Mouse (Mus musculus) forebrain, embryonic 14.5 days (tissue): Measurements from ENCODE around the gene Fam189b. TPM values are rescaled to one million over a fixed set of nuclear protein-coding genes. Genes with fewer than 3 reads are reported as not detected.
"Not testable (repeated sequence)": the region's sequence is repeated elsewhere in the genome, so short reads cannot be mapped to it uniquely, and the experiment has no call there.

Experiments used
- ATAC-seq: fragments of 200-750 bp; cut with Nextera tagmentation; 2 replicates; pipeline ENCODE4 v1.8.0; 2017; ENCODE audit warnings: mild to moderate bottlenecking, moderate library complexity
- DNase-seq: peaks from one replicate; pipeline ENCODE4 v3.0.0-alpha.2; 2015; ENCODE audit warnings: low spot score
- H3K27ac ChIP-seq: fragments of 300-500 bp; sonication (generic); 2 replicates; pipeline ENCODE4 v1.5.1; 2014; ENCODE audit warnings: low read depth, mild to moderate bottlenecking, control low read depth, low read length, moderate library complexity
- H3K27me3 ChIP-seq: fragments of 300-500 bp; sonication (generic); replicated peaks from 2 replicates; pipeline ENCODE4 v1.6.1; 2014; ENCODE audit warnings: low read length, control low read depth, mixed read lengths; ENCODE audit not compliant: control insufficient read depth, insufficient read depth
- H3K36me3 ChIP-seq: fragments of 300-500 bp; sonication (generic); 2 replicates; pipeline ENCODE4 v1.6.1; 2014; ENCODE audit warnings: low read length, control low read depth; ENCODE audit not compliant: control insufficient read depth, insufficient read depth
- H3K4me1 ChIP-seq: fragments of 300-500 bp; sonication (generic); 2 replicates; pipeline ENCODE4 v1.6.1; 2014; ENCODE audit warnings: antibody characterized with exemption, low read length, control low read depth; ENCODE audit not compliant: control insufficient read depth, insufficient read depth
- H3K4me2 ChIP-seq: fragments of 300-500 bp; sonication (generic); 2 replicates; pipeline ENCODE4 v1.6.1; 2014; ENCODE audit warnings: mild to moderate bottlenecking, control low read depth, low read length
- H3K4me3 ChIP-seq: fragments of 300-500 bp; sonication (generic); 2 replicates; pipeline ENCODE4 v1.5.1; 2014; ENCODE audit warnings: low read depth, low read length, control low read depth
- H3K9ac ChIP-seq: fragments of 300-500 bp; sonication (generic); 2 replicates; pipeline ENCODE4 v1.6.1; 2014; ENCODE audit warnings: mild to moderate bottlenecking, low read length, control low read depth, moderate library complexity
- H3K9me3 ChIP-seq: fragments of 300-500 bp; sonication (generic); replicated peaks from 2 replicates; pipeline ENCODE4 v1.6.1; 2016; ENCODE audit warnings: low read length, control low read depth, mixed read lengths; ENCODE audit not compliant: control insufficient read depth
- WGBS: fragments of 180-500 bp; shearing (Covaris S2); extraction: QIAGEN DNeasy Blood & Tissue Kit; methylation state at CpG from one replicate; pipeline ENCODE4 v1.1.7; 2014; 5-methylcytosine and 5-hydroxymethylcytosine counted together
- polyA plus RNA-seq: library from polyadenylated mRNA; unstranded; fragments of >200 nt; fragmentation: Nextera tagmentation; extraction: Ambion mirVana; gene quantifications from 2 replicates; pipeline ENCODE4 v1.2.1, GENCODE M21; 2014

Gene Fam189b
- polyA plus RNA-seq, 1 experiment from 2014 or later = 14.7 TPM

GRCm38 (mm10) chr3:89214681-89215411 lies 31.9 kb downstream of the Fam189b start, which contains the start of gene Thbs3:
Gene Thbs3 (plus strand): TSS chr3:89215180.
- peak; percentile 80 for DNase-seq
- WGBS = 1% methylated on average over 19 of the region's 19 CpGs
- Histone ChIP-seq H3K9ac (peak within 1 kb of the TSS; percentile 77), H3K4me1 (peaks cover 25% of the 10 kb centered on the region), H3K36me3 (peaks cover 16% of the 10 kb centered on the region), H3K4me2 (peak within 1 kb of the TSS; percentile 71), H3K27ac (peak within 1 kb of the TSS; percentile 98), H3K4me3 (peak within 1 kb of the TSS; percentile 81), H3K9me3 (no peaks in the 10 kb centered on the region), H3K27me3 (no peaks in the 10 kb centered on the region)
- peak; percentile 16 for ATAC-seq

- H3K4me2 ChIP-seq = peak overlapping the region; percentile 71
- H3K4me3 ChIP-seq = peak overlapping the region; percentile 81
- ATAC-seq = peak; percentile 33
- H3K9me3 ChIP-seq = no peaks in the 10 kb centered on the region
- H3K27ac ChIP-seq = peak overlapping the region; percentile 98
- peak; percentile 97 for DNase-seq
- H3K27me3 ChIP-seq = no peaks in the 10 kb centered on the region
- peaks cover 25% of the 10 kb centered on the region for H3K4me1 ChIP-seq
- 1% methylated on average over 6 of the region's 6 CpGs for WGBS
- peaks cover 11% of the 10 kb centered on the region; the same call in 1 of the 2 replicates for H3K36me3 ChIP-seq
- peak overlapping the region; percentile 77 for H3K9ac ChIP-seq
Measured at GRCm38 (mm10) chr3:89215853-89216252, 32.9 kb downstream of the Fam189b start.

GRCm38 (mm10) chr3:89216407-89216806 lies 33.5 kb downstream of the Fam189b start:
- Histone ChIP-seq H3K36me3 (peaks cover 13% of the 10 kb centered on the region), H3K4me1 (peaks cover 28% of the 10 kb centered on the region), H3K9ac (0 out of 2 replicates have a peak overlapping the region, but pooled peaks have one; percentile 2), H3K4me2 (peak overlapping the region; percentile 71)
- ATAC-seq, DNase-seq, H3K4me3 ChIP-seq, H3K9me3 ChIP-seq, H3K27ac ChIP-seq, H3K27me3 ChIP-seq: not testable (repeated sequence)
- WGBS = 68% methylated on average over 7 of the region's 7 CpGs

DNA sequence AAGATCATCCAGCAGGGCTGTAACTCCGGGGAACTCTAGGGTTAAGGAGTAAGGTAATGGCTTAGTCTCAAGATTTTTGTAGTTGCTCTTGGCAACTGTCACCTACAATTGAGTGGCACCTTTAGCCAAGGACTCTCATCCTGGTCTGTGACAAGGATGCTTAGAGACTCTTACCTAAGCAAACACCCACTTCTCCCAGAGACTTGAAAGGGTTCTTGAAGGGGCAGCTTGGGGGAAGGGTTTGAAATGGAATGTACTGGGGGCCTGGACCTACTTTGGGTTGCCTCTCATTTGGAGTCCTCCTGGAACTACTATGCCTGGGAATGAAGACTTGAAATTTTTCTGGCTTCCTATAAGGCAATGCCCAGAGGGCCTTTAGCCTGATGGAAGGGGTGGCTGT lies 35.3 kb downstream of the Fam189b start:
- H3K9ac ChIP-seq = no peak overlapping the region
- 68% methylated on average over 1 of the region's 1 CpGs for WGBS
- no peak for ATAC-seq
- H3K27me3 ChIP-seq = no peaks in the 10 kb centered on the region
- DNase-seq = no peak
- peaks cover 23% of the 10 kb centered on the region for H3K4me1 ChIP-seq
- no peak overlapping the region for H3K4me2 ChIP-seq
- H3K4me3 ChIP-seq = no peak overlapping the region
- no peaks in the 10 kb centered on the region for H3K9me3 ChIP-seq
- H3K27ac ChIP-seq = no peak overlapping the region
- peaks cover 31% of the 10 kb centered on the region for H3K36me3 ChIP-seq

GRCm38 (mm10) chr3:89219546-89219945 lies 36.6 kb downstream of the Fam189b start:
- Histone ChIP-seq H3K4me1 (peaks cover 33% of the 10 kb centered on the region), H3K36me3 (peaks cover 42% of the 10 kb centered on the region), H3K4me3 (no peak overlapping the region), H3K9me3 (no peaks in the 10 kb centered on the region), H3K9ac (no peak overlapping the region), H3K4me2 (no peak overlapping the region), H3K27ac (no peak overlapping the region), H3K27me3 (no peaks in the 10 kb centered on the region)
- 57% methylated on average over 8 of the region's 8 CpGs for WGBS
- DNase-seq (no peak), ATAC-seq (no peak)

- DNase-seq (no peak), ATAC-seq (no peak)
- no peak overlapping the region; the same call in 1 of the 2 replicates for H3K9ac ChIP-seq
- no peaks in the 10 kb centered on the region for H3K9me3 ChIP-seq
- H3K4me1 ChIP-seq = peaks cover 35% of the 10 kb centered on the region
- H3K27ac ChIP-seq = no peak overlapping the region
- H3K4me3 ChIP-seq = no peak overlapping the region
- WGBS = 62% methylated on average over 5 of the region's 5 CpGs
- H3K4me2 ChIP-seq = no peak overlapping the region
- H3K27me3 ChIP-seq = no peaks in the 10 kb centered on the region
- H3K36me3 ChIP-seq = peaks cover 42% of the 10 kb centered on the region
Measured at GRCm38 (mm10) chr3:89221167-89221566, 38.2 kb downstream of the Fam189b start.

DNA sequence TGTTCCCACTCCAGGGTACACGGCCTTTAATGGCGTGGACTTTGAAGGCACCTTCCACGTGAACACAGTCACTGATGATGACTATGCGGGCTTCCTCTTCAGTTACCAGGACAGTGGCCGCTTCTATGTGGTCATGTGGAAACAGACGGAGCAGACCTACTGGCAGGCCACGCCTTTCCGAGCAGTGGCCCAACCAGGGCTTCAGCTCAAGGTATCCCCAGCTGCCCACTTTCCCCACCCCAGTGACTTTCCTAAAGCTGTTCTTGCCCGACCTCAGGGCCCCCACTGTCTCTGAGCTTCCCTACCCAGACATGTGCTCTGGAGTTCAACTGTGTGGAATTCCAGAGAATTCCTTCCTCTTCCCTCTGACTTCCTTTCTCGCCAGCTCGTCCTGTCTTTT lies 41.9 kb downstream of the Fam189b start:
- DNase-seq = no peak
- 17% methylated on average over 11 of the region's 11 CpGs for WGBS
- H3K27ac ChIP-seq = peak overlapping the region; percentile 94

DNA sequence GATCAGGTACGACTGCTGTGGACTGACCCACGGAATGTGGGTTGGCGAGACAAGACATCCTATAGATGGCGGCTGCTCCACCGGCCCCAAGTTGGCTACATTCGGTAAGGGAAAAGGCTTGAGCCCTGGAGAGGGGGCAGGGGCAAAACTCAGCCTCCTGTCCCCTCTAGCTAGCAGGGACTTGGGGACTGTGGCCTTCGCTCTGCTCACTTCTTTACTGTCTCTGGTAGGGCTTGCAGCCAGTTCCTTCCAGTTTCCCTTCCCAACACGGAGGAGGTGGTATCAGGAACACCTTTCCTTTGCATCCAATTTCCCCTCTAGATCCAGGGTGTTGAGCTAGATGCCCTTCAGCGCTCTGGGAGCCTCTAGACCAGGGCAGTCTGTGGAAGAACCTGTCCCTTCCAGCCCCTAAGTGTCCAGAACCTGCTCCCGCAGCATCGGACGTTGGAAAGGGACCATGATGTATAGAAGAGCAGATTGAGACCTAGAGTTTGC lies 42.4 kb downstream of the Fam189b start:
- H3K9me3 ChIP-seq = no peaks in the 10 kb centered on the region
- peak overlapping the region; percentile 94 for H3K27ac ChIP-seq
- peak overlapping the region; percentile 85 for H3K9ac ChIP-seq
- 6% methylated on average over 12 of the region's 12 CpGs for WGBS
- no peaks in the 10 kb centered on the region for H3K27me3 ChIP-seq
- peak overlapping the region; percentile 72 for H3K4me2 ChIP-seq
- DNase-seq = no peak
- H3K36me3 ChIP-seq = peaks cover 35% of the 10 kb centered on the region
- ATAC-seq = no peak
- H3K4me3 ChIP-seq = peak overlapping the region; percentile 62
- H3K4me1 ChIP-seq = peaks cover 48% of the 10 kb centered on the region

More for the DNA sequence above, 41.9 kb downstream of the Fam189b start:
- Histone ChIP-seq H3K36me3 (peaks cover 39% of the 10 kb centered on the region), H3K4me3 (peak overlapping the region; percentile 62), H3K9me3 (no peaks in the 10 kb centered on the region), H3K27me3 (no peaks in the 10 kb centered on the region), H3K9ac (peak overlapping the region; percentile 85), H3K4me2 (peak overlapping the region; percentile 72), H3K4me1 (peaks cover 48% of the 10 kb centered on the region)
- ATAC-seq = no peak

GRCm38 (mm10) chr3:89225918-89226317 lies 43.0 kb downstream of the Fam189b start:
- H3K4me3 ChIP-seq = peak overlapping the region; percentile 62
- DNase-seq (peak; percentile 95), ATAC-seq (peak; percentile 66)
- peaks cover 35% of the 10 kb centered on the region for H3K36me3 ChIP-seq
- H3K9me3 ChIP-seq = no peaks in the 10 kb centered on the region
- no peaks in the 10 kb centered on the region for H3K27me3 ChIP-seq
- peak overlapping the region; percentile 72 for H3K4me2 ChIP-seq
- 6% methylated on average over 4 of the region's 4 CpGs for WGBS
- peaks cover 48% of the 10 kb centered on the region for H3K4me1 ChIP-seq
- peak overlapping the region; percentile 94 for H3K27ac ChIP-seq
- H3K9ac ChIP-seq = peak overlapping the region; percentile 85
